Mouse (Mus musculus) CH12.LX (cell line): ENCODE results near the gene Akap10.

ENCODE experiments used
- CTCF ChIP-seq, 2 experiments: IDR thresholded peaks in 1 of 2; conservative IDR thresholded peaks in 1 of 2; 2 replicates each; pipeline ENCODE4 v1.5.1; 2011 to 2012; ENCODE audit warnings: low read depth in 2 of 2, low read length in 2 of 2, improper control_type of control experiment in 1 of 2, inconsistent platforms in 1 of 2, mild to moderate bottlenecking in 1 of 2, moderate library complexity in 1 of 2
- EP300 ChIP-seq: IDR thresholded peaks from 2 replicates; pipeline ENCODE4 v1.6.1; 2011; ENCODE audit warnings: low read length, improper control_type of control experiment
- JUND ChIP-seq: conservative IDR thresholded peaks from 2 replicates; pipeline ENCODE4 v1.6.1; 2011; ENCODE audit warnings: low read depth, low read length, improper control_type of control experiment
- MAZ ChIP-seq: IDR thresholded peaks from 2 replicates; pipeline ENCODE4 v1.6.1; 2012; ENCODE audit warnings: low read depth, mild to moderate bottlenecking, inconsistent platforms, low read length, improper control_type of control experiment, moderate library complexity
- MXI1 ChIP-seq: IDR thresholded peaks from 2 replicates; pipeline ENCODE4 v1.6.1; 2011; ENCODE audit warnings: mild to moderate bottlenecking, low read depth, low read length, improper control_type of control experiment
- NELFE ChIP-seq: IDR thresholded peaks from 2 replicates; pipeline ENCODE4 v1.6.1; 2011; ENCODE audit warnings: low read depth, low read length, improper control_type of control experiment
- NRF1 ChIP-seq: IDR thresholded peaks from 2 replicates; pipeline ENCODE4 v1.6.1; 2014; ENCODE audit warnings: low read depth, mild to moderate bottlenecking, inconsistent platforms, low read length, improper control_type of control experiment, moderate library complexity
- POLR2A ChIP-seq: IDR thresholded peaks from 2 replicates; pipeline ENCODE4 v1.6.1; 2011; ENCODE audit warnings: low read depth, mild to moderate bottlenecking, improper control_type of control experiment, low read length
- RCOR1 ChIP-seq: conservative IDR thresholded peaks from 2 replicates; pipeline ENCODE4 v1.6.1; 2012; ENCODE audit warnings: low read depth, mild to moderate bottlenecking, inconsistent platforms, low read length, improper control_type of control experiment
- SIN3A ChIP-seq: IDR thresholded peaks from 2 replicates; pipeline ENCODE4 v1.6.1; 2012; ENCODE audit warnings: low read length, improper control_type of control experiment, inconsistent platforms
- ZNF384 ChIP-seq: IDR thresholded peaks from 2 replicates; pipeline ENCODE4 v1.6.1; 2012; ENCODE audit warnings: low read depth, low read length, improper control_type of control experiment, inconsistent platforms

DNA sequence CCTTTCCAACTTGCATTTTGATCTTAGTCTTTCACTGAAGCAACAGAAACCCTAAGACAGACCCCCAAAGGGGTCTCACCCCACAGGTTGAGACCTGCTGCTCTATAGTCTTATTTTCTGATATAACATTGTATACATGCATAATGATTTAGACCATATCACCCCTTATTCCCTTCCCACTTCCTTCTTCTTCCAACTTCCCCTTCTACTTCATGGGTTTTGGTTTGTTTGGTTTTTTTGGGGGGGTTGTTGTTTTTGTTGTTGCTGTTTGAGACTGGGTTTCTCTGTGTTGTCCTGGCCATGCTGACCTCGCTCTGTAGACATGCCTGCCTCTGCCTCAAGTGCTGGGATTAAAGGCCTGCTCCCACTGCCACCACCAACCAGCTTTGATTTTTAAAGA, 90.9 kb downstream of the Akap10 start:
- TF ChIP-seq CTCF (conservative IDR thresholded peaks at IDR 0.05 in 1 of 2, IDR thresholded peaks at IDR 0.05 in 1 of 2; ENCODE audit: low read depth in 2 of 2, low read length in 2 of 2) (no peak), POLR2A (no peak), MXI1 (no peak), EP300 (no peak), SIN3A (no peak), NELFE (no peak), MAZ (no peak), JUND (no peak), NRF1 (no peak), RCOR1 (no peak), ZNF384 (no peak)
